Mouse (Mus musculus) intestine, embryonic 16.5 days (tissue): Measurements from ENCODE around the gene Slc30a6. TPM values are rescaled to one million over a fixed set of nuclear protein-coding genes. Genes with fewer than 3 reads are reported as not detected.
A peak's percentile ranks its signal among the peaks of the same experiment; 100 is the strongest.
"Not testable (repeated sequence)": the region's sequence is repeated elsewhere in the genome, so short reads cannot be mapped to it uniquely, and the experiment has no call there.

Experiments used
- ATAC-seq: fragments of 200-750 bp; cut with Nextera tagmentation; 2 replicates; pipeline ENCODE4 v1.8.0; 2017; ENCODE audit warnings: moderate TSS enrichment, moderate library complexity
- H3K27ac ChIP-seq: fragments of 300-500 bp; sonication (generic); 2 replicates; pipeline ENCODE4 v1.5.1; 2014; ENCODE audit warnings: mild to moderate bottlenecking, low read length
- H3K27me3 ChIP-seq: fragments of 300-500 bp; sonication (generic); replicated peaks from 2 replicates; pipeline ENCODE4 v1.6.1; 2014; ENCODE audit warnings: low read length, control low read depth, mixed read lengths; ENCODE audit not compliant: control insufficient read depth, insufficient read depth
- H3K36me3 ChIP-seq: fragments of 300-500 bp; sonication (generic); 2 replicates; pipeline ENCODE4 v1.6.1; 2014; ENCODE audit warnings: low read length, control low read depth; ENCODE audit not compliant: control insufficient read depth, insufficient read depth
- H3K4me1 ChIP-seq: fragments of 300-500 bp; sonication (generic); 2 replicates; pipeline ENCODE4 v1.6.1; 2014; ENCODE audit warnings: low read length, control low read depth, mixed read lengths; ENCODE audit not compliant: control insufficient read depth, insufficient read depth
- H3K4me2 ChIP-seq: fragments of 300-500 bp; sonication (generic); 2 replicates; pipeline ENCODE4 v1.6.1; 2014; ENCODE audit warnings: low read depth, low read length, control low read depth
- H3K4me3 ChIP-seq: fragments of 300-500 bp; sonication (generic); 2 replicates; pipeline ENCODE4 v1.5.1; 2014; ENCODE audit warnings: mild to moderate bottlenecking, low read length
- H3K9ac ChIP-seq: fragments of 300-500 bp; sonication (generic); 2 replicates; pipeline ENCODE4 v1.6.1; 2014; ENCODE audit warnings: low read depth, low read length
- H3K9me3 ChIP-seq: fragments of 300-500 bp; sonication (generic); 2 replicates; pipeline ENCODE4 v1.6.1; 2016; ENCODE audit warnings: low read length, control low read depth; ENCODE audit not compliant: control insufficient read depth
- WGBS: fragments of 180-500 bp; shearing (Covaris S2); extraction: QIAGEN DNeasy Blood & Tissue Kit; methylation state at CpG from one replicate; pipeline ENCODE4 v1.1.7; 2014; 5-methylcytosine and 5-hydroxymethylcytosine counted together
- polyA plus RNA-seq: library from polyadenylated mRNA; unstranded; fragments of >200 nt; fragmentation: Nextera tagmentation; extraction: Ambion mirVana; gene quantifications from 2 replicates; pipeline ENCODE4 v1.2.1, GENCODE M21; 2015

Slc30a6 gene
- polyA plus RNA-seq, 1 experiment from 2014 or later = 45.9 TPM

- peak; percentile 82 for ATAC-seq
- peak overlapping the region; percentile 93 for H3K27ac ChIP-seq
These were observed 62.7 kb downstream of the Slc30a6 start for GRCm38 (mm10) chr17:74457972-74458677.

GRCm38 (mm10) chr17:74458711-74459408, 63.5 kb downstream of the Slc30a6 start, which contains the start of gene Nlrc4:
TSS of gene Nlrc4 (minus strand) at chr17:74459142.
- no peaks in the 10 kb centered on the region for H3K27me3 ChIP-seq
- no peaks in the 10 kb centered on the region for H3K4me1 ChIP-seq
- H3K4me2 ChIP-seq = peak within 1 kb of the TSS; percentile 49
- peak within 1 kb of the TSS; percentile 93 for H3K27ac ChIP-seq
- H3K9me3 ChIP-seq = no peaks in the 10 kb centered on the region
- peak; percentile 66 for ATAC-seq
- H3K9ac ChIP-seq = peak within 1 kb of the TSS; percentile 54
- peak within 1 kb of the TSS; percentile 42 for H3K4me3 ChIP-seq
- no peaks in the 10 kb centered on the region for H3K36me3 ChIP-seq
- 48% methylated on average over 8 of the region's 8 CpGs for WGBS

More at GRCm38 (mm10) chr17:74457972-74458677, 62.7 kb downstream of the Slc30a6 start:
- 47% methylated on average over 10 of the region's 10 CpGs for WGBS
- Histone ChIP-seq H3K4me2 (peak overlapping the region; percentile 49), H3K36me3 (no peaks in the 10 kb centered on the region), H3K4me3 (peak overlapping the region; percentile 42), H3K27me3 (no peaks in the 10 kb centered on the region), H3K9me3 (no peaks in the 10 kb centered on the region), H3K4me1 (no peaks in the 10 kb centered on the region), H3K9ac (peak overlapping the region; percentile 54)

GRCm38 (mm10) chr17:74463510-74463909, 68.1 kb downstream of the Slc30a6 start:
- peak; percentile 91 for ATAC-seq
- Histone ChIP-seq H3K27ac (no peak overlapping the region; the same call in none of the 2 replicates), H3K4me1 (no peaks in the 10 kb centered on the region), H3K27me3 (no peaks in the 10 kb centered on the region), H3K9me3 (no peaks in the 10 kb centered on the region), H3K4me2 (no peak overlapping the region), H3K36me3 (no peaks in the 10 kb centered on the region), H3K4me3 (no peak overlapping the region), H3K9ac (no peak overlapping the region)

- H3K27me3 ChIP-seq, H3K27ac ChIP-seq, H3K9ac ChIP-seq, ATAC-seq, H3K9me3 ChIP-seq, H3K4me1 ChIP-seq, H3K4me2 ChIP-seq, H3K36me3 ChIP-seq, H3K4me3 ChIP-seq: not testable (repeated sequence)
- 90% methylated on average over 2 of the region's 2 CpGs for WGBS
These were observed 72.6 kb downstream of the Slc30a6 start for GRCm38 (mm10) chr17:74467981-74468380.

DNA sequence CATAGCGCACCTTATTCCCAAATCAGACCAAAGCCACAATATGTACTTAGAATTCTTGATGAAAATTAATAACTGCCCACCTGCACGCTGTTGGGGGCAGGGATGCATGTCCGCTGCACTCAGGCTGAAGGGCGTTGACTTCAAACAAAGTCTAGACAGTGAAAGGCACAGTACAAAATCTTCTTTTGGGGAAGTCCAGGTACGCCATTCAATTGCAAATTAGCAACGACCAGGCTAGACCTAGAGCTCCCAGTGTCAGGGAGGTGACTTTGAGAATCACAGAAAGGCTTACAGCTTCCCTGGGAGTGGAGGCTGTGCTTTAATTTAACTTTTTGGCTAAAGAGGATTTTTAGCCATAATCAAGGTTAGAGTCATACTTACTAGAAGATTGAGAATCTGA, 74.7 kb downstream of the Slc30a6 start:
- WGBS = 82% methylated on average over 6 of the region's 6 CpGs
- not testable (repeated sequence) for ATAC-seq

More for the DNA sequence above, 74.7 kb downstream of the Slc30a6 start:
- H3K36me3 ChIP-seq, H3K4me2 ChIP-seq, H3K9ac ChIP-seq, H3K27ac ChIP-seq, H3K4me1 ChIP-seq, H3K4me3 ChIP-seq, H3K9me3 ChIP-seq, H3K27me3 ChIP-seq: not testable (repeated sequence)

Other genes with a start within 250 kb of the Slc30a6 start
- 63.6 and 70.2 TPM in 2 replicates for gene Memo1, start 100.1 kb upstream of the Slc30a6 start, polyA plus RNA-seq
- 216 and 246 TPM in 2 replicates for gene Dpy30, start 71.7 kb upstream of the Slc30a6 start, polyA plus RNA-seq
- 8.5 and 8.8 TPM in 2 replicates for gene Spast, start 56.6 kb upstream of the Slc30a6 start, polyA plus RNA-seq
- gene Nlrc4, start 63.5 kb downstream of the Slc30a6 start, polyA plus RNA-seq = 8.6 and 9.5 TPM in 2 replicates
- 59.1 and 61.4 TPM in 2 replicates for gene Yipf4, start 93.9 kb downstream of the Slc30a6 start, polyA plus RNA-seq
- gene Birc6, start 132.7 kb downstream of the Slc30a6 start, polyA plus RNA-seq = 51.2 and 55.0 TPM in 2 replicates